Mouse (Mus musculus) CH12.LX (cell line): Measurements from ENCODE around the gene Sdsl.

Source experiments
- CHD1 ChIP-seq: IDR thresholded peaks from 2 replicates; pipeline ENCODE4 v1.6.1; 2012; ENCODE audit warnings: low read depth, low read length, improper control_type of control experiment, inconsistent platforms
- CTCF ChIP-seq, 2 experiments: IDR thresholded peaks in 1 of 2; conservative IDR thresholded peaks in 1 of 2; 2 replicates each; pipeline ENCODE4 v1.5.1; 2011 to 2012; ENCODE audit warnings: low read depth in 2 of 2, low read length in 2 of 2, improper control_type of control experiment in 1 of 2, inconsistent platforms in 1 of 2, mild to moderate bottlenecking in 1 of 2, moderate library complexity in 1 of 2
- E2F4 ChIP-seq: IDR thresholded peaks from 2 replicates; pipeline ENCODE4 v1.6.1; 2011; ENCODE audit warnings: low read depth, low read length, improper control_type of control experiment; ENCODE audit not compliant: insufficient replicate concordance
- EP300 ChIP-seq: IDR thresholded peaks from 2 replicates; pipeline ENCODE4 v1.6.1; 2011; ENCODE audit warnings: low read length, improper control_type of control experiment
- IRF4 ChIP-seq: IDR thresholded peaks from 2 replicates; pipeline ENCODE4 v1.6.1; 2014; ENCODE audit warnings: low read depth, mild to moderate bottlenecking, inconsistent platforms, low read length, improper control_type of control experiment
- MAFK ChIP-seq: IDR thresholded peaks from 2 replicates; pipeline ENCODE4 v1.6.1; 2011; ENCODE audit warnings: low read length, improper control_type of control experiment; ENCODE audit not compliant: insufficient replicate concordance
- MYC ChIP-seq: IDR thresholded peaks from 2 replicates; pipeline ENCODE4 v1.6.1; 2011; ENCODE audit warnings: low read depth, mild to moderate bottlenecking, improper control_type of control experiment, low read length
- NELFE ChIP-seq: IDR thresholded peaks from 2 replicates; pipeline ENCODE4 v1.6.1; 2011; ENCODE audit warnings: low read depth, low read length, improper control_type of control experiment
- NRF1 ChIP-seq: IDR thresholded peaks from 2 replicates; pipeline ENCODE4 v1.6.1; 2014; ENCODE audit warnings: low read depth, mild to moderate bottlenecking, inconsistent platforms, low read length, improper control_type of control experiment, moderate library complexity
- POLR2A ChIP-seq: IDR thresholded peaks from 2 replicates; pipeline ENCODE4 v1.6.1; 2011; ENCODE audit warnings: low read depth, mild to moderate bottlenecking, improper control_type of control experiment, low read length
- SMC3 ChIP-seq: IDR thresholded peaks from 2 replicates; pipeline ENCODE4 v1.6.1; 2011; ENCODE audit warnings: low read depth, low read length, improper control_type of control experiment
- TBP ChIP-seq: conservative IDR thresholded peaks from 2 replicates; pipeline ENCODE4 v1.6.1; 2011; ENCODE audit warnings: low read depth, low read length, improper control_type of control experiment

DNA sequence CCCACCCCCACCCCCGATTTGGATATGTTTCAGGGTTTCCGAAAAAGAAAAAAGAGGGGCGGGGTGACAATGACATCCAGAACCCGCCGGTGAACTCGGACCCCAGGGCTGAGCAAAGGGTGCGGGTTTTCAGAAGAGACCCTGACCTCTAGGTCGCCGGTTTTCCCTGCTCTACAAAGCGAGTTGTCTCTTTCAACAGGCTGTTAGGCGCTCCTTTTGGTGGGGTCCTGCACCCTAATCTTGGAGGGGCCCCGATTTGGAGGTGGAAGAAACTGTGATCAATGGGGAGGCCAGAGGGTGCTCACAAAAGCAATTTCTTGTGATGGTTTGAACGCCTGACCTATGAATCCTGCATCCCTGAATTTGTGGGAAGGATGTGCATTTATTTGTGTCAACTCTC lies 34.1 kb downstream of the Sdsl start:
- TF ChIP-seq MAFK (no peak), CTCF (conservative IDR thresholded peaks at IDR 0.05 in 1 of 2, IDR thresholded peaks at IDR 0.05 in 1 of 2; ENCODE audit: low read depth in 2 of 2, low read length in 2 of 2) (no peak), IRF4 (no peak), NELFE (no peak), MYC (no peak), SMC3 (no peak), POLR2A (no peak), EP300 (no peak), E2F4 (no peak), TBP (no peak), CHD1 (no peak), NRF1 (no peak)
